Mouse (Mus musculus) splenic B cell, adult 2 months (primary cell): ENCODE measurements around the gene Itk.

Experiments
- DNase-seq: peaks from one replicate; pipeline ENCODE4 v3.0.0-alpha.2; 2011; ENCODE audit warnings: low read depth, low spot score
- H3K27me3 ChIP-seq: 2 replicates; pipeline ENCODE4 v1.6.1; 2012; ENCODE audit warnings: mild to moderate bottlenecking, low read length, moderate library complexity, mixed read lengths; ENCODE audit not compliant: control insufficient read depth, poor library complexity, insufficient read depth, severe bottlenecking
- H3K36me3 ChIP-seq: 2 replicates; pipeline ENCODE4 v1.6.1; 2012; ENCODE audit warnings: mild to moderate bottlenecking, low read length, moderate library complexity, mixed read lengths; ENCODE audit not compliant: control insufficient read depth, poor library complexity, insufficient read depth, severe bottlenecking

The Itk gene

GRCm38 (mm10) chr11:46310647-46311063 lies 78.7 kb downstream of the Itk start:
- no peaks in the 10 kb centered on the region for H3K27me3 ChIP-seq
- H3K36me3 ChIP-seq = no peaks in the 10 kb centered on the region
- peak; percentile 32 for DNase-seq

- H3K27me3 ChIP-seq = no peaks in the 10 kb centered on the region
- peak; percentile 58 for DNase-seq
- no peaks in the 10 kb centered on the region for H3K36me3 ChIP-seq
Observed at GRCm38 (mm10) chr11:46309808-46310555, 79.3 kb downstream of the Itk start.

GRCm38 (mm10) chr11:46309111-46309741 lies 80.1 kb downstream of the Itk start:
- H3K36me3 ChIP-seq = no peaks in the 10 kb centered on the region
- DNase-seq = peak; percentile 63
- no peaks in the 10 kb centered on the region for H3K27me3 ChIP-seq

GRCm38 (mm10) chr11:46308271-46308974 lies 80.9 kb downstream of the Itk start:
- no peaks in the 10 kb centered on the region for H3K36me3 ChIP-seq
- DNase-seq = peak; percentile 72
- H3K27me3 ChIP-seq = no peaks in the 10 kb centered on the region

- DNase-seq = peak; percentile 54
- Histone ChIP-seq H3K36me3 (no peaks in the 10 kb centered on the region), H3K27me3 (no peaks in the 10 kb centered on the region)
Observed at GRCm38 (mm10) chr11:46307768-46308167, 81.5 kb downstream of the Itk start.

- no peaks in the 10 kb centered on the region for H3K27me3 ChIP-seq
- peak; percentile 47 for DNase-seq
- no peaks in the 10 kb centered on the region for H3K36me3 ChIP-seq
Observed at GRCm38 (mm10) chr11:46306776-46307175, 82.5 kb downstream of the Itk start.

GRCm38 (mm10) chr11:46305881-46306520 lies 83.3 kb downstream of the Itk start:
- DNase-seq = no peak
- Histone ChIP-seq H3K36me3 (no peaks in the 10 kb centered on the region), H3K27me3 (no peaks in the 10 kb centered on the region)

GRCm38 (mm10) chr11:46304864-46305710 lies 84.2 kb downstream of the Itk start:
- Histone ChIP-seq H3K36me3 (no peaks in the 10 kb centered on the region), H3K27me3 (no peaks in the 10 kb centered on the region)
- peak; percentile 74 for DNase-seq

GRCm38 (mm10) chr11:46304093-46304492 lies 85.2 kb downstream of the Itk start:
- DNase-seq = peak; percentile 29
- no peaks in the 10 kb centered on the region for H3K36me3 ChIP-seq
- no peaks in the 10 kb centered on the region for H3K27me3 ChIP-seq

DNA sequence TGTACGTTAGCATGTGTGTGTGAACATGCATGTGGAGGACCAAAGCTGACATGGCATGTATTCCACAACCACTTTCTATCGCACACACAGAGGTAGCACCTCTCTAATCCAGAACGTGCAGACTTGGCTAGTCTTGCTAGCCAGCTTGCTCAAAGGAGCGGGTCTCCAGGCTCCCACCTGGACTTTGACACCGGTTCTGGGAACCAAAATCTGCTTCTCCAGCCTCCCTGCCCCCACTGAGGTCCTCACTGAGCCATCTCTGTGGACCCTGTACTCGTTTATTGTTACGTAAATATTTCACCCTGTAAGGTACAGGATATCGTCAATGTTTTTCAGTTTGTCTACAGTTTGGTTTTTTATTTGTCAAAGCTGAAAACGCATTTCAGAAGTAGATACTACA lies 86.8 kb downstream of the Itk start:
- no peaks in the 10 kb centered on the region for H3K36me3 ChIP-seq
- H3K27me3 ChIP-seq = no peaks in the 10 kb centered on the region
- no peak for DNase-seq

- Histone ChIP-seq H3K27me3 (no peaks in the 10 kb centered on the region), H3K36me3 (no peaks in the 10 kb centered on the region; the same call in 1 of the 2 replicates)
- DNase-seq = no peak
Observed at GRCm38 (mm10) chr11:46301579-46302248, 87.6 kb downstream of the Itk start.

- Histone ChIP-seq H3K27me3 (no peaks in the 10 kb centered on the region), H3K36me3 (no peaks in the 10 kb centered on the region; the same call in 1 of the 2 replicates)
- DNase-seq = no peak
Observed at GRCm38 (mm10) chr11:46299901-46300300, 89.4 kb downstream of the Itk start.

- no peaks in the 10 kb centered on the region; the same call in 1 of the 2 replicates for H3K36me3 ChIP-seq
- peak; percentile 46 for DNase-seq
- no peaks in the 10 kb centered on the region for H3K27me3 ChIP-seq
Observed at GRCm38 (mm10) chr11:46298889-46299785, 90.2 kb downstream of the Itk start.
